Mouse (Mus musculus) forebrain, embryonic 12.5 days (tissue): ENCODE data around the gene Pqlc2. TPM values are rescaled to one million over a fixed set of nuclear protein-coding genes. Genes with fewer than 3 reads are reported as not detected.

Source experiments
- ATAC-seq: fragments of 200-750 bp; cut with Nextera tagmentation; 2 replicates; pipeline ENCODE4 v1.8.0; 2017; ENCODE audit warnings: moderate TSS enrichment; ENCODE audit not compliant: low FRiP score
- H3K27ac ChIP-seq: fragments of 300-500 bp; sonication (generic); 2 replicates; pipeline ENCODE4 v1.5.1; 2016; ENCODE audit warnings: mild to moderate bottlenecking
- H3K27me3 ChIP-seq: fragments of 300-500 bp; sonication (generic); 2 replicates; pipeline ENCODE4 v1.6.1; 2016; ENCODE audit warnings: mild to moderate bottlenecking
- H3K36me3 ChIP-seq: fragments of 300-500 bp; sonication (generic); replicated peaks from 2 replicates; pipeline ENCODE4 v1.6.1; 2016; ENCODE audit warnings: mild to moderate bottlenecking
- H3K4me1 ChIP-seq: fragments of 300-500 bp; sonication (generic); 2 replicates; pipeline ENCODE4 v1.6.1; 2016
- H3K4me2 ChIP-seq: fragments of 300-500 bp; sonication (generic); 2 replicates; pipeline ENCODE4 v1.6.1; 2016; ENCODE audit warnings: mild to moderate bottlenecking, moderate library complexity
- H3K4me3 ChIP-seq: fragments of 300-500 bp; sonication (generic); replicated peaks from 2 replicates; pipeline ENCODE4 v1.5.1; 2016; ENCODE audit warnings: mild to moderate bottlenecking
- H3K9ac ChIP-seq: fragments of 300-500 bp; sonication (generic); 2 replicates; pipeline ENCODE4 v1.6.1; 2016; ENCODE audit warnings: mild to moderate bottlenecking
- H3K9me3 ChIP-seq: fragments of 300-500 bp; sonication (generic); 2 replicates; pipeline ENCODE4 v1.6.1; 2016
- WGBS: fragments of 180-500 bp; shearing (Covaris S2); methylation state at CpG from one replicate; pipeline ENCODE4 v1.1.7; 2016; 5-methylcytosine and 5-hydroxymethylcytosine counted together
- polyA plus RNA-seq: library from polyadenylated mRNA; unstranded; fragments of >200 nt; fragmentation: Nextera tagmentation; extraction: Ambion mirVana; gene quantifications from 2 replicates; pipeline ENCODE4 v1.2.1, GENCODE M21; 2016

The Pqlc2 gene
- polyA plus RNA-seq, 1 experiment from 2014 or later = 12.5 TPM

GRCm38 (mm10) chr4:139274573-139274972 lies 35.9 kb downstream of the Pqlc2 start:
- Histone ChIP-seq H3K9ac (no peak overlapping the region), H3K4me3 (no peak overlapping the region), H3K36me3 (peaks cover 16% of the 10 kb centered on the region), H3K4me2 (no peak overlapping the region), H3K27ac (no peak overlapping the region), H3K4me1 (no peaks in the 10 kb centered on the region), H3K9me3 (no peaks in the 10 kb centered on the region), H3K27me3 (no peaks in the 10 kb centered on the region)
- WGBS = 94% methylated on average over 7 of the region's 7 CpGs
- ATAC-seq = no peak

- 94% methylated on average over 10 of the region's 10 CpGs for WGBS
- H3K27ac ChIP-seq = no peak overlapping the region
- no peak for ATAC-seq
- no peaks in the 10 kb centered on the region for H3K9me3 ChIP-seq
- H3K36me3 ChIP-seq = peaks cover 20% of the 10 kb centered on the region
- H3K4me2 ChIP-seq = no peak overlapping the region
- H3K27me3 ChIP-seq = no peaks in the 10 kb centered on the region
- H3K4me3 ChIP-seq = no peak overlapping the region
- H3K9ac ChIP-seq = no peak overlapping the region
- no peaks in the 10 kb centered on the region for H3K4me1 ChIP-seq
Measured at GRCm38 (mm10) chr4:139272951-139273680, 37.4 kb downstream of the Pqlc2 start.

DNA sequence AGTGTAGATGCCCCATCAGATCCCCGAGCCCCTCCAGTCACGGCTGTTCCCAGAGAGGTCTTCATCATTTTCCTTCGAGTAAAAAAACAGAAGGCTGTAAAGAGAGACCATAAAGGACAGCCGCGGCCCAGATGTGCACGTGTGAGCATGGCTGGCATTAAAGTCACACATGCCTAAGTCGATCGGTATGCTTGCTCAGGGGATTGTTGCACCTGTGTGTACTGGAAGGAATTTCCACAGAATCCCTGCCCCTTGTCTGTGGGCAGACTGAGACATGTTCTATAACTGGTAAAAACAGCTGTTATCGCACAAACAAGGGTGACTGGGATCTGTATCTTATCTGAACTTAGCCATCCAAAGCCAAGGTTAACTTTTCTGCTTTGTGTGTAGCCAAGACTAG lies 38.9 kb downstream of the Pqlc2 start:
- no peak overlapping the region for H3K9ac ChIP-seq
- no peak overlapping the region for H3K27ac ChIP-seq
- WGBS = 91% methylated on average over 9 of the region's 9 CpGs
- ATAC-seq = no peak
- no peaks in the 10 kb centered on the region for H3K27me3 ChIP-seq
- no peak overlapping the region for H3K4me2 ChIP-seq
- H3K4me1 ChIP-seq = no peaks in the 10 kb centered on the region
- H3K4me3 ChIP-seq = no peak overlapping the region
- H3K36me3 ChIP-seq = peaks cover 18% of the 10 kb centered on the region
- no peaks in the 10 kb centered on the region for H3K9me3 ChIP-seq

DNA sequence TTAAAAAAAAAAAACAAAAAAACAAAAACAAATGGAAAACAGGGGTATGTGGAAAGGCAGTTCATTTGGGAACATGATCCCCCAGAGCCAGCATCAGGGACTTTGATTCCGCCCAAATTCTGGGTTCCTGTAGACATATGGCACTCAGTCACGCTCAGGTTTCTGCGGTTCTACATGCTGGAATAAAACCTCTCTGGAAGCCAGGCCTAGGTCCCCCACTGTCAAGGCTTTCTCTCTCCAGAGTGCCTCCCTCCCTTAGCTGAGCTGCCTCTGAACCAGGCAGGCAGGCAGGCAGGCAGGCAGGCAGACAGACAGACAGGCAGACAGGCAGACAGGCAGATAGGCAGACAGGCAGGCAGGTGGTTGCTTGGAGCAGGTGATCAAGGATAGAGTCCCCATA lies 40.3 kb downstream of the Pqlc2 start:
- Histone ChIP-seq H3K27me3 (no peaks in the 10 kb centered on the region), H3K9ac (no peak overlapping the region), H3K4me3 (no peak overlapping the region), H3K4me2 (no peak overlapping the region), H3K27ac (no peak overlapping the region), H3K4me1 (no peaks in the 10 kb centered on the region), H3K36me3 (peaks cover 20% of the 10 kb centered on the region), H3K9me3 (no peaks in the 10 kb centered on the region)
- ATAC-seq = no peak
- 87% methylated on average over 3 of the region's 3 CpGs for WGBS

GRCm38 (mm10) chr4:139268242-139268641 lies 42.3 kb downstream of the Pqlc2 start:
- Histone ChIP-seq H3K9me3 (no peaks in the 10 kb centered on the region), H3K4me3 (no peak overlapping the region), H3K9ac (no peak overlapping the region), H3K27me3 (no peaks in the 10 kb centered on the region), H3K4me1 (no peaks in the 10 kb centered on the region), H3K4me2 (no peak overlapping the region), H3K27ac (no peak overlapping the region), H3K36me3 (peaks cover 26% of the 10 kb centered on the region; the same call in 1 of the 2 replicates)
- ATAC-seq = no peak
- 92% methylated on average over 1 of the region's 1 CpGs for WGBS

DNA sequence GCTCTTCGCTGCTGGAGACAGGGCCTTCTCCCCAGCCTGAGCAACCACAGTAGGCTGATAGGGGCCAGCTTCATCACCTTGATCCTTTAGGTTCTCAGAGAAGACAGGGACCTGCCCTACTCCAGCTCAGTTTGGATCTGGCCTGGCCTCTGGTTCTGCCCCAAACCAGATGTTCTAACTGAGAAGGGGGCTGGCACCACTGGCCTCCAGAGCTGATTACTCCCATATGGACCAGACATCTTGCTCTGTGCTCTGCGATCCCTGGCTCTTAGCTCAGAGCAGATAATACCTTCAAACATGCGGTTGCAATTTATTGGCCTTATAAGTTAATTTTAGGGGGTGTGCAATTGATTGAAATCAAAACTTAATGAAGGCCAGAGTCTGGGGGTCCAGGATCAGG lies 43.2 kb downstream of the Pqlc2 start:
- H3K4me3 ChIP-seq = no peak overlapping the region
- H3K4me1 ChIP-seq = no peaks in the 10 kb centered on the region
- H3K27me3 ChIP-seq = no peaks in the 10 kb centered on the region
- no peak overlapping the region for H3K27ac ChIP-seq
- no peak overlapping the region for H3K9ac ChIP-seq
- H3K36me3 ChIP-seq = peaks cover 33% of the 10 kb centered on the region
- no peaks in the 10 kb centered on the region for H3K9me3 ChIP-seq
- 81% methylated on average over 3 of the region's 3 CpGs for WGBS
- no peak for ATAC-seq
- H3K4me2 ChIP-seq = no peak overlapping the region

DNA sequence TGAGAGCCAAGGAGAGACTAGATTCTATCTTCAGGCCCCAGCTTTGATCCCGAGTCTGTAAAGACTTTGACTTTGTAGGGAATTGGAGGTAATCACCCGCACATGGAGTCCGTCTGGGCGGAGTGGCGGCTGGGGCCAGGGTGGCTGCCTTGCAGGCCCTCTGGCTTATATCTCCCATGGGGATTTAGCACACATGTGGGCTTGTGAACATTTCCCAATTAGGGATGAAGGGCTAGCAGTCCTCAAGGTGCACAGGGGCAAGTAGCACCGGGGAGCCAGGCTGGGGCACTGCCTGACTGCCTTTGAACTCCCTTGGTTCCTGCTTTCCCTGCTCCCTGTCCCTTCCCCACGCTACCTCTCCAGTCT lies 44.0 kb downstream of the Pqlc2 start:
- Histone ChIP-seq H3K4me2 (no peak overlapping the region), H3K36me3 (peaks cover 41% of the 10 kb centered on the region), H3K4me1 (no peaks in the 10 kb centered on the region), H3K9me3 (no peaks in the 10 kb centered on the region), H3K27ac (no peak overlapping the region), H3K27me3 (no peaks in the 10 kb centered on the region), H3K4me3 (no peak overlapping the region), H3K9ac (no peak overlapping the region)
- 87% methylated on average over 7 of the region's 7 CpGs for WGBS
- no peak for ATAC-seq

- Histone ChIP-seq H3K9ac (no peak overlapping the region), H3K4me2 (no peak overlapping the region), H3K27ac (no peak overlapping the region), H3K4me1 (no peaks in the 10 kb centered on the region), H3K27me3 (no peaks in the 10 kb centered on the region), H3K9me3 (no peaks in the 10 kb centered on the region), H3K4me3 (no peak overlapping the region), H3K36me3 (peaks cover 46% of the 10 kb centered on the region)
- WGBS = 91% methylated on average over 13 of the region's 13 CpGs
- ATAC-seq = no peak
Measured at GRCm38 (mm10) chr4:139265783-139266499, 44.6 kb downstream of the Pqlc2 start.

DNA sequence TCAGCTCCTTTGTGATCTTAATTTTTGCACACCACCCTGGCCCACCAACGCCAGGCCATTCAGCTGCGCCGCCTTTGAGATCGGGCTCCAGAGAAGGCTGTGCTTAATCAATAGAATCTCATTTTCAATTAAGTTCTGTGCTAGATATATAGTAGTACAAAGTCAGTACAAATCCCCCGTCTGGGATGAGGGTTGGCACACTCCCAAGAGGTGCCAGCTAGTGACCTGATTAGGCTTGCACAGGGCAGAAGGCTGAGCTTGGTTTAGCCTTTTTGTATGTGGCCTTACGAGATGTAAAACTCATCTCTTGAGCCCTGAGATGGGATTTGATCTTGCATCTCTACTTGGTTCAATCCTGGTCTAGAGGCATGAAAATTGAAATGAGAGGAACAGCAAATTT lies 47.5 kb downstream of the Pqlc2 start:
- no peak for ATAC-seq
- no peaks in the 10 kb centered on the region for H3K9me3 ChIP-seq

GRCm38 (mm10) chr4:139259302-139259871 lies 51.1 kb downstream of the Pqlc2 start:
- H3K4me3 ChIP-seq = no peak overlapping the region
- peaks cover 71% of the 10 kb centered on the region for H3K36me3 ChIP-seq
- WGBS = 87% methylated on average over 11 of the region's 11 CpGs
- H3K27me3 ChIP-seq = no peaks in the 10 kb centered on the region
- H3K4me1 ChIP-seq = no peaks in the 10 kb centered on the region
- no peak overlapping the region for H3K4me2 ChIP-seq
- H3K27ac ChIP-seq = peak overlapping the region; percentile 59
- H3K9ac ChIP-seq = no peak overlapping the region
- H3K9me3 ChIP-seq = no peaks in the 10 kb centered on the region
- no peak for ATAC-seq

More for the DNA sequence above, 47.5 kb downstream of the Pqlc2 start:
- 90% methylated on average over 6 of the region's 6 CpGs for WGBS
- no peak overlapping the region for H3K27ac ChIP-seq
- no peak overlapping the region for H3K9ac ChIP-seq
- H3K36me3 ChIP-seq = peaks cover 68% of the 10 kb centered on the region
- H3K27me3 ChIP-seq = no peaks in the 10 kb centered on the region
- no peaks in the 10 kb centered on the region for H3K4me1 ChIP-seq
- no peak overlapping the region for H3K4me2 ChIP-seq
- H3K4me3 ChIP-seq = no peak overlapping the region

DNA sequence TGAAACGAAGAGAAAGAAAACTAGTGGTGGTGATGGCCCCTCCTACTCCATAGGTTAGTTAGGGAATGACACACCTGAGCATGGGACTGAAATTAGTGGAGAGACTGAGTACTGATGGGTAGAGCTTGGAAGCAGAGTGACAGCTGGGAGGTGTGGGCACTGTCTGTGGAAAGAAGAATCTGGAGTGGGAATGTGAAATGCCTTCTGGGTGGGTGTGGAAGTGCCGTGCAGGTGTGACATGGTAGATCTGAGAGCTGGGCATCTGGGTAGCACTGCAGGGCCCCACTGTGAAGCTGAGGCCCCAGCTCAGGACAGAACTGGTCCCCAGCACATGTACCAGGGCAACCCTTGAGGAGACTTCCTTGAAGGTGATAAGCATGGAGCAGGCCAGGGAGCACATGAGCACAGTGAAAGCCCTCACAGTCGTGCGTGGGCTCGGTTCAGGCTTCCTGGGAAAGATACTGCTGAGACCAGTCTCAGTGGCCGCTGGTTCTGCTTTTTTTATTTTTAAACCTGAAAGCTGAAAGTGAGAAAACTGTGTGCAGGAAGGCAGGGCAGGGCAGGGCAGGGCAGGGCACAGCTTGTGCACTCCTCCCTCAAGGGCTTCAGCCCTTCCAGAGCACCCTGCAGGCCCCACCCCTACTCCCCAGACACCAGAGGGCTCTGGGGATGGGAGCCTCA lies 51.7 kb downstream of the Pqlc2 start:
- 80% methylated on average over 6 of the region's 6 CpGs for WGBS
- H3K27me3 ChIP-seq = no peaks in the 10 kb centered on the region
- peak overlapping the region; percentile 59; the same call in 1 of the 2 replicates for H3K27ac ChIP-seq
- H3K4me3 ChIP-seq = no peak overlapping the region
- no peak for ATAC-seq
- H3K9me3 ChIP-seq = no peaks in the 10 kb centered on the region
- H3K36me3 ChIP-seq = peaks cover 65% of the 10 kb centered on the region
- H3K9ac ChIP-seq = no peak overlapping the region
- H3K4me2 ChIP-seq = no peak overlapping the region
- H3K4me1 ChIP-seq = no peaks in the 10 kb centered on the region

GRCm38 (mm10) chr4:139256708-139257107 lies 53.8 kb downstream of the Pqlc2 start:
- WGBS = 83% methylated on average over 8 of the region's 8 CpGs
- no peak overlapping the region for H3K4me3 ChIP-seq
- no peaks in the 10 kb centered on the region for H3K27me3 ChIP-seq
- H3K27ac ChIP-seq = no peak overlapping the region
- no peak for ATAC-seq
- no peak overlapping the region for H3K9ac ChIP-seq
- peaks cover 4% of the 10 kb centered on the region for H3K4me1 ChIP-seq
- no peaks in the 10 kb centered on the region for H3K9me3 ChIP-seq
- H3K36me3 ChIP-seq = peaks cover 47% of the 10 kb centered on the region
- H3K4me2 ChIP-seq = no peak overlapping the region
